Mouse (Mus musculus) thymus, postnatal 4 days (tissue): ENCODE results near the gene Ap2a2.
"Not testable (repeated sequence)": the region's sequence is repeated elsewhere in the genome, so short reads cannot be mapped to it uniquely, and the experiment has no call there.

ENCODE experiments used
- DNase-seq: peaks from one replicate; pipeline ENCODE4 v3.0.0; 2021

Ap2a2 gene

DNA sequence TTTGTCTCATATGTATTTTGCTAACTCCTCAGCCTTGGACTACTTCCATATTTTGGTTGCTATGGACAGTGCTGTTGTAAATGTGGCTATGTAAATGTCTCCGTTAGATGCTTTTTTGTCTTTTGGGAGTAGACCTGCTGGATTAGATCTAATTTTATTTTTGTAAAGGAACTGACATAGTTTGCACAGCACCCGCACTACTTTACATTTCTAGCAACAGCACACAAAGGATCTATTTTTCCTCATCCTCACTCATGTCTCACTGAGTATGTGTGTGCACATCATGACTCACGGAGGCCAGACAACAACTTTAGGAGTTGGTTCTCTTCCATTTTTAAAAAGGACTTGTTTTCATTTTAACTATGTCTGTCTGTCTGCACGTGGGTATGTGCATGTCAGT lies 45.7 kb downstream of the Ap2a2 start:
- DNase-seq: no peak

DNA sequence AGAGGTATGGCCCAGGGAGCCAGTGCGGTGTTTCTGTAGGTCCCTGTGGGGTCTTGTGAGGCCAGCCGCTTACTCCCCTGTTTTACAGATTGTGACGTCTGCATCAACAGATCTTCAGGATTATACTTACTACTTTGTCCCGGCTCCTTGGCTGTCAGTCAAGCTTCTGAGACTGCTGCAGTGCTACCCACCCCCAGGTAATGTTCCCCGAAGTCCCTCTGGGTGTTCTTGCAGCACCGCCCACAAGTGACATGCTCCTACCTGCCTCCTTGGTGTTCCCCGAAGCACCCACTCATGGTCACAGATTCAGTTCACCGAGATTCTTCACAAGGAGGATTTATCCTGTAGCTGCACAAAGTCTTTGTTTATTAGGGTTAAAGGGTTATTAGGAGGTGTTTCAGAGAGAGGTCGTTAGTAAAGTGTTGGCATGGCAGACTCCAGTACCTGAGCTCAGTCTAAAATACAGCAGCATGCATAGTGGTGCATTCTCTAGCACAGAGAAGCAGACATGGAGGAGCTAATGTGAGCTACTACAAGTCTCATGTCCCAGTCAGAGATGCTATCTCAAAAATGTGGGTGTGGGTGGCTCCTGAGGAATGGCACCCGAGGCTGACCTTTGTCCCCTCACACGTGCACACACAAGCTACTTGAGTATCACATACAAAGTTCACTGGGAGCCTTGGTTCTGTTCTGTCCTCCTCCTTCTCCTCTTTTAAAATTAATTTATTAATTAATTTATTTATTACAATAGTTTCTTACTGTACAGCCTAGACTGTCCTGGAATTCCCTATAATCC lies 47.9 kb downstream of the Ap2a2 start:
- no peak for DNase-seq

DNA sequence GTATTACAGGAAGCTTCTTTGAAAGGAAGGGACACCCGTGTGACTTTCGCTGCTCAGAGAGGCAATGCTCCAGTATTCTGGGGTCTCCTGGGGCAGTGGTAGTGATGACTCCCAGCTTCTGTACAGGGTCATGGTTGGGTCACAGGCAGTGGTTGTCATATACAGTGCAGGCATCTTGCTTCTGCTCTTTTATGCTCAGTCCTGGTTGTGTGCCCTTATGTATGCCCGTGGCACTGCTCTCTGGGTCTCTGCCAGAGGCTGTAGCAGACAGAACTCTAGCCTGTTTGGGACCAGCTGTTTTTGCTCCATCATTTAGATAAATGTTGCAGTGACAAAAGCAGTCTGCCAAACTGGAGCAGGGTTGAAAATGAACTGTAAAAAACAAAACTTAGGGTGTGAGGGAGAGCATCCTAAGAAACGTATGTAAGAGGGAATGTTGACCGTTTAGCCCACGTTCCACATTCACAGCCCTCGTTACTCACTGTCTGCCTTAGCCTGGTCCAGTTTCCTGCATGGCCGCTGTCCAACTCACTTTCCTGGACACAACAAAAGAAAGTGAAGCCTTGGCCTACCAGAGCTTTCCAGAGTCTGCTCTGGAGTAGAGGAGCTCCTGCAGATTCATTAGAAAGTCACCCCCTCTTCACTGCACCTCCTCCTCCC lies 49.9 kb downstream of the Ap2a2 start:
- DNase-seq: no peak

DNA sequence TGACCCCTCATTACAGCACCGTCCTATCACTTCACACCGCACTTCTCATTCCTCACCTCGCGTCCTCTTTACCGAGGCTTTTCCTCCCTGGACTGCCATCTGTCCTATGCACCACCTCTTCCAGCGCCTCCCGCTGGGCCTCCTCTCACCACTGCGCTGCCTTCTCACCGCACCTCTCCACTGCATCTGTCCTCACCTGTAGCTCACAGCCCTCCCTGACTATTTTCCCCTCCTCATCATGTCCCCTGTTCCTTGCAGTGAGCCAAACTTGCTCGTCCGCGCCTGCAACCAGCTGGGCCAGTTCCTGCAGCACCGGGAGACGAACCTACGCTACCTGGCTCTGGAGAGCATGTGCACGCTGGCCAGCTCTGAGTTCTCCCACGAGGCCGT lies 50.4 kb downstream of the Ap2a2 start:
- DNase-seq: no peak

DNA sequence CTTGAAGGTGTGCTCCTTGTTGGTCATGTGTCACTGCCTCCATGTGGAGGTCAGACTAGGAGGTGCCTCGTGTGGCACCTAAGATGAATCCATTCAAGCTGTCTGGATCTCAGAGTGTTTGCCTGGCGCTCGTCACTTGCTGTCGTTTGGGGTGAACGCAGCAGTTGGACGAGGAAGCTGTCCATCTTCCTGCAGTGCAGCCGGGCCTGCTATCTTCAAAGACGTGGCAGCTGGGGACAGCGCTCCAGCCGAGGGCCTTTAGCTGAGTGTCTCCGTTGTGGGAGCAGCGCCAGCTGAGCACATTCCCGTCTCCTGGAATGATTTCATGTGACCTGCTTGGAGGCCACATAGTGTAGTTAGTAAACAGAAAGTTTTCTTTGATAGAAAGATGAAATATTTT lies 50.8 kb downstream of the Ap2a2 start:
- DNase-seq: no peak

DNA sequence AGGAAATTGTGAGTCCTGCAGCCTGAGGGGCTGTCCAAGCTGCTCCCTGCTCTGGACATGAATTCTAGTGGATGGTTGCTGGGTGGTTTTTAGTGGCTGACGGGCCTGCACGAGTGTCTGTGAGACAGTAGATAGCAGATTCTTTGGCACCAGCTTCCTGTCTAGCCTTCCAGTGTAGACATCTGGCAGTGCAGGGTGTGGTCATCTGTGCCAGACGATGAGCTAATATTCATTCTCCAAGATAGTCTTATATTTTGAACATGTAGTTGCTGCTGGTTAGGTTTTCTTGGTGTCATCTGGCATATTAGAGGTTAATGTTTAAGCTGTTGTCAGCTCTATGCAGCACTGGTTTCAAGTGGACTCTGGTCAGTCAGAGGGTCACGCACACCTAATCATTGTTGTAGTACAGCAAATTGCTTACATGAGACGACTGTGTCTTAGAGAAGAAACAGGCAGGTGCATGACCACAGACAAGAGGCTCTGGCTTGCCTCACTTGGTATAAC lies 52.4 kb downstream of the Ap2a2 start:
- DNase-seq: no peak

DNA sequence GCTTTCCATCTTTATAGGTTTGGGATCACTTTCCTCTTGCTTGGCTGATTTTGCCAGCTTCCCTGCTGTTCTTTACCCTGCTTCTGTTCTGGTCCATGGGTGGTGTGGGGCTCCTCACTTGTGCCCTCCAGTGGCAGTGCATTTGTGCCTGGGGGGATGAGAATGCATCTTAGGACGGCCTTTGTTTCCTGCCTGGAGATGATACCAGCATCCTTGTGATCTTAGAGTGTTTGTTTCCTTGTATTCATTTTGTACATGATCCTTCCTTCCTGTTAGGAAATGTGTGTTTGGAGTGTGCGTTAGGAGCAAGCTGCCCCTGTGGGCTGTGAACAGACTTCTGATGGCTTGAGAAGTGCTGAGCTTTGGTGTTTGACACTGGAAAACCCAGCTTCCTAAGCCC lies 62.2 kb downstream of the Ap2a2 start:
- DNase-seq: no peak

DNA sequence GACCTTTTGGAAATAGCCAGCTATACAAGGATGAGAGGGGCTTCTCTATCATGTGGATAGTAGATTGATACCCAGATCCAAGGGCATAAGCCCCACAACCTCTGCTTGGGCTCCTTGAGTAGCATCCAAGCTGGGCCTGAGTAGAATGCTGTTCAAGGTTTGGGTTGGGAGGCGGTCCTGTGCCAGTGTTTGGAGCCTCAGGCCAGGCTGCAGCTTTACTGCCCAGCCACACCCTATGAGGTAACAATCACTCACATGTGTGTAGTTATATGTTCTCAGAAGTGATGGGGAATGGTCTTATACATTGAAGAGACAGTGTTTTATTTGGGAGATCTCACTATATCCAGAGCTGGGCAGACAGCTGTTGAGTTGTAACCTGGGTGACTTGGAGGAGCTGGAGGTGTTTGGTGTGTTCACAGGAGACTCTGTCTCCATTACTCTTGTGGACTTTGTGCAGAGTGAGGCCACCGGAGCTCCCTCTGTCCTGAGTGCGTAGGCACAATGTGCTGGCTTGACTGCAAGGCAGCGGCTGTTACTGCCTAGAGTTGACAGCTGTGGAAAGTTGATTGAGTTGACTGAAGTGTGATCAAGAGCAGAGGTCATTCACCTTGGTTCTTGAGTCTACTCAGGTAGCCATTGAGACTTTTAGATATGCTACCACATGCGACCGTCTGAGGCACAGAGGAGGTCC lies 63.3 kb downstream of the Ap2a2 start:
- no peak for DNase-seq

DNA sequence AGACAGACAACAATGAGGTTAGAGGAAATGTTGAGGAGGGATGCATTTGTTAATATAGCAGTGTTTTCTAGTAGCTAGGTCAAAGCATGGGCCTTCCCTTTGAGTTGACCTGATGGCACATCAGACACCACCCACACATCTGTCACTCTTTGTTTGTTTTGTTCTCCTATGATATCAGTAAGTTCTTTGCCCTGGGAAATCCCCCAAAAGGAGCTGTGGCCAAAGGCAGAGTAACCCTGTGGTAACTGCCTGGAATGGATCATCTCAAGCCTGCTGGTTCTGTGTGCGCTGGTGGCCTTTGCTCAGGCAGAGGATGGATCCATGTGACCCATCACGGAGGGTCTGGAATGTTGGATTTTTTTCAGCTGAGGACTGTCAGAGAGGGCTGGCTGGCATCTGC lies 66.0 kb downstream of the Ap2a2 start:
- DNase-seq: no peak

DNA sequence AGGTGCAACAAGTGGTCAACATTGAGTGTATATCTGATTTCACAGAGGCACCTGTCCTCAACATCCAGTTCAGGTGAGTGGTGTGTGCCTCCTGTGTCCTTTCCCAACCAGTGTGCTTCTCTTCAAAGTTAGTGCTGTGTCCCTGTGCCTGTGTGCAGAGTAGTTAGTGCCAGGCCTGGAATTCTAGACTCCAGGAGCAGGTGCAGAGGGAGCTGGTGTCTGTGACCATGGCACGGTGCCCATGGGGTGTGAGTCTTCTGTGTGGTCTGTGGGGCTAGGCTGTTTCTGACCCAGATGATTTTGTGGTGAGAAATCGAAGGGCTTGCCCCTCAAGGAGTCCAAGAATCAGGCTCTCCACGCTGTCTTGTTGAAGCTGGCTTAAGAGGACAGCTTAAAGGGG lies 67.3 kb downstream of the Ap2a2 start:
- no peak for DNase-seq

DNA sequence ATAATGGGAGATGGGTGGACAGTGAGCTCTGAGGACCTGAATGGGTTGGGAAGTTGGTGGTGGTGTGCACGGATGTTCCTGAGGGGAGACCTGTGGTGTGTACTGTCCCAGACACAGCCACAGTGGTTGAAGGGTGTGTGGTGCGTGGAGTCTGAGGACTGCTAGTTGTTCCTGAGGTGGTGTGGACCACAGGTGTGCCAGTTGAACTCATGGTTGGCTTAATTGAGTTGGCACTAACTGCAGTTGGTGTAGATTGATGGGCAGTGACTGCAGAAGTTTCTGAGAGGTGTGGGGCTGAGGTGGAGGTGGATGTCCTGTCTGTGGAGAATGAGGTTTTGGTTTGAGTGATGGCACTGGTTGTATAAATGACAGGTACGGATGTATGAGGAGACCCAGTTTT lies 76.1 kb downstream of the Ap2a2 start:
- DNase-seq: not testable (repeated sequence)

DNA sequence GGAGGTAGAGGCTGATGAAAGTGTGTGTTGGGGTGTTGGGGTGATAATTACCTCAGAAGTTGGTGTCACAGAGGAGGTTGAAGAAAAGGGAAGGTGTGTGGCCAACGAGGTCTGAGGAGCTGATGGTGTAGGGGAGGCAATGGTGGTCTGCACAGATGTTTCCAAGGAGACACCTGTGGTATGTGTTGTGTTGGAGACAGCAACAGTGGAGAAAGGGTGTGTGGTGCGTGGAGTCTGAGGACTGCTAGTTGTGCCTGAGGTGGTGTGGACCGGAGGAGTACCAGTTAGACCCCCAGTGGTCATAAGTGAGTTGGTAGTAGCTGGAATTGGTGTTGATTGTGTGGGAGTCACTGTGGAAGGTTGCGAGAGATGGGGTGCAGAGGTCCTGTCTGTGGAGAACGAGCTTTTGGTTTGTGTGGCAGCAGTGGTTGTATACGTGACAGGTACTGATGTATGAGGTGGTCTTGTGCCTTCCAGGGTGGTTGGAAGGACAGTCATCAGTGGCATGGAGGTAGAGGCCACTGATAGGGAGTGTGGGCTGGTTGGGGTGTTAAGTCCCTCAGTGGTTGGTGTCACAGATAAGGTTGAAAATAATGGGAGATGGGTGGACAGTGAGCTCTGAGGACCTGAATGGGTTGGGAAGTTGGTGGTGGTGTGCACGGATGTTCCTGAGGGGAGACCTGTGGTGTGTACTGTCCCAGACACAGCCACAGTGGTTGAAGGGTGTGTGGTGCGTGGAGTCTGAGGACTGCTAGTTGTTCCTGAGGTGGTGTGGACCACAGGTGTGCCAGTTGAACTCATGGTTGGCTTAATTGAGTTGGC lies 76.8 kb downstream of the Ap2a2 start:
- DNase-seq: not testable (repeated sequence)

DNA sequence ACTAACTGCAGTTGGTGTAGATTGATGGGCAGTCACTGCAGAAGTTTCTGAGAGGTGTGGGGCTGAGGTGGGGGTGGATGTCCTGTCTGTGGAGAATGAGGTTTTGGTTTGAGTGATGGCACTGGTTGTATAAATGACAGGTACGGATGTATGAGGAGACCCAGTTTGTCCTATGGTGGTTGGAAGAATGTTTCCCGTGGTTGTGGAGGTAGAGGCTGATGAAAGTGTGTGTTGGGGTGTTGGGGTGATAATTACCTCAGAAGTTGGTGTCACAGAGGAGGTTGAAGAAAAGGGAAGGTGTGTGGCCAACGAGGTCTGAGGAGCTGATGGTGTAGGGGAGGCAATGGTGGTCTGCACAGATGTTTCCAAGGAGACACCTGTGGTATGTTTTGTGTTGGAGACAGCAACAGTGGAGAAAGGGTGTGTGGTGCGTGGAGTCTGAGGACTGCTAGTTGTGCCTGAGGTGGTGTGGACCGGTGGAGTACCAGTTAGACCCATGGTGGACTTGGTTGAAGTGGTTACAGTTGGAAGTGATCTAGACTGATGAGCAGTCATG lies 77.4 kb downstream of the Ap2a2 start:
- not testable (repeated sequence) for DNase-seq

DNA sequence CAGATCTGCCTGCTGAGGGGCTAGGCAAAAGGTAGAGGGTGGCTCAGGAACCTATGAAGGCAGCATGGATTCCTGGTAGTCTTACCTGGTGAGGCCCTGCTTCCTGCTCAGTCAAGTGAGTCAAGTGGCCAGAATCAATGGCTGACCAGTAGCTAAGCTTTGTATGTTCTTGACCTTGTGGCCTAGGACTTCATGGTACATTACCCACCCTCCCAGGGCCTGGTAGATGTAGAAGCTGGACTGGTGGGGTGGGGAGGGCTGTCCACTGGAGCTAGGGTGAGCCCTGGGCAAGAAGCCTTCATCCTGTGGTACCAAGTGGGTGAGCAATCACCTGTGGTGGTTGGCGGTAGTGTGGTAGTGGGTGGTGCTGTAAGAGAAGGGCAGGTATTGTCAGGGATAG lies 80.4 kb downstream of the Ap2a2 start:
- no peak for DNase-seq

DNA sequence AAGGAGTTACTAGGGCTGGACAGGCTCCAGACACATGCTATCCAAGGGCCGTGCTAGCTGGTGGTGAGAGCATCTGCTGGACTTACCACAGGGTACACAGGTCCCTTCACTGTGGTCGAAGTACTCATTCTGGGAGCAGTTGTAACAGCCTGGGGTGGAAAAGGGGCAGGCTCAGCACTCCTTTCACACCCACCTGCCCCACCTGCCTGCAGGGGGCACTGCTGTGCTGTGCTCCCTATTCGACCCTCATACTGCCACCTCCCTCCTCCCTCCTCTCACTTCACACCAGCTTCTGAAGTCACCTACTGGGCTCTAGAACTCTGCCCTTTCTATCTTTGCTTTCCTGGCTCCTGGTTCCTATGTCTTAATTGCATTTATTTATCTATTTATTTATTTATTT lies 81.2 kb downstream of the Ap2a2 start:
- DNase-seq: peak; percentile 72

DNA sequence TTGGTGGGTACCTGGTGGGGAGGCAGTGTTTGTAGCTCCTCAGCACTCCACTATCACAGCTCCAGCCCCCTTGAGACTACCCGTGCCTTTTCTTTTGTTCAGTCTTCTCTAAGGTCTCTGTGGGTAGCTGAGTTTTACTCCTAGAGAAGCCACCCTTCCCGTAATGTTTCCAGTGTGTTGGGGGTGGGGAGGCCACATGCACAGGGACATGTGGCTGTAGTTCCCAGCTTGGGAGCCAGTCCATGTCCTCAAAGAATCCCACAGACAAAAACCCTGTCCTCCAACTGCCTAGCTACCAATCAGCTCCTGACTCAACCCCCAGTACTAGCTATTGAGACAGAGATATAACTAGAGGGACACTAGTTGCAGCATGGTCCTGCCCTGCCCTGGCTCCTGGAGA lies 85.1 kb downstream of the Ap2a2 start:
- no peak for DNase-seq

DNA sequence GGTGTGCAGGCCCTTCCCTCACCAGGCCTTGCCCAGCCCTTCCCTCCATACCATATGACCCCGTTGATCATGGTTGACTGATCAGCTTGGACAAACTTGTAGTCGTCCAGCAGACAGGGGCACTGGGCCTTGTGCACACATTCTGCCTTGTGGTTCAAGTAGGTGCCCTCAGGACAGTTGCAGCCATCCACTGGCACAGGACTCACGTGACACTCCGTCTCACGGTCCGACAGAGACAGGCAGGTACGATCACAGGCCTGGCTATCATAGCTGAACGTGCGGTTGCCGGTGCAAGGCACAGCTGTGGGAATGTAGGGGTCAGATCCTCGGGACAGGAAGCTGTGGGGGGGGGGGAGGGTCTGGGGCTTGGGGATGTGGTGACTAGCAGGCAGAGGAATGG lies 85.8 kb downstream of the Ap2a2 start:
- DNase-seq: no peak

DNA sequence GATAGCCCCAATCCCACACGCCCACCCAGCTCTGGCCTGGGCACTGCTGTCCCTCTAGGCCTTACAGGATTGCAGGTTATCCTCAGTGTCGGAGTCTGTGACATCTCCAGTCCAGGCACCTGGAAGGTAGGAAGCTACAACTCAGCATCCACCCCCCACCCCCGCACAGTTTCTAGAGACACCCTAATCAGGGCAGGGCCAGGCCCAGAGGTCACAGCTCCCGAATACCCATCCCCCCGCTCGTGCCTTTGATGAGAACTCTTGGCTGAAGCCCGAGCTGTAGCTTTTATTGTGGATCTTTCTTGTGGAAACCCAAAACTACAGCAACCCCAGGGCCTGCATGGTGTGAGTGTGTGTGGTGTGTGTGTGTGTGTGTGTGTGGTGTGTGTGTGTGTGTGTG lies 90.2 kb downstream of the Ap2a2 start:
- no peak for DNase-seq

DNA sequence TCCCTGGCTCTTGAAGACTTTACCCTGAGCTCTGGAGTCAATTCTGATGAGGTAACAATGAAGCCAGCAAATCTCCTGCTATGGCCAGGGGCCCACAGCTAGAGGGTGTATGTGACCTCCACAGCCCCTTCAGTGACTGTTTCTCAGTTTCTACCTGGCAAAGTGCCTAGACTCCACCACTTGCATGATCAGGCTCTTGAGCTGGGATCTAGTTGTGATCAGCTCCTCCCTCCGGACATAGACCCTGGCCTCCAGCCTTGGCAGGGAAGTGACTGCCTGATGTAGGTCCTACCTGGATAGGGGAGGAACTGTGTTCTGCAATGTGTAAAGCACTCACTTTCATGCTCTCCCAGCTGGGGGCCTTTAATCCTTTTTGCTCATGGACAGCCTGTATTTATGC lies 98.4 kb downstream of the Ap2a2 start:
- no peak for DNase-seq

DNA sequence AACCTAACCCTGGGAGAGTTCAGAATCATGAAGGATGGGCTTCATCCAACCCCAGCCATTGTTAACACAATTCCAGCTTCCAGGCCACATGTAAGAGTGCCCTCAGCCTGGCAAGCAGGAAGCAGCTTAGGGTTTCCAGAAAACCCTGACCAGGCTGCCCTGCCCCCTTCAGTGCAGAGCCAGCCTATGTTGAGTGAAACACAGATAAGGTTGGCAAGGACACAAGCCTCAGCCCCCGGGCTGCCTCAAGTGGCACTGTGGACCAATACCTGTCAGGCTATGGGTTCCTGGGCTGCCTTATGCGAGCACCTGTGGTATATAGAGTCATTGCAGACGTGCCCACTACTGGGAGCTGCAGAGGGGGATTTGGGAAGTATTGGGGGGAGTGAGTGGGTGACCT lies 99.5 kb downstream of the Ap2a2 start:
- no peak for DNase-seq

DNA sequence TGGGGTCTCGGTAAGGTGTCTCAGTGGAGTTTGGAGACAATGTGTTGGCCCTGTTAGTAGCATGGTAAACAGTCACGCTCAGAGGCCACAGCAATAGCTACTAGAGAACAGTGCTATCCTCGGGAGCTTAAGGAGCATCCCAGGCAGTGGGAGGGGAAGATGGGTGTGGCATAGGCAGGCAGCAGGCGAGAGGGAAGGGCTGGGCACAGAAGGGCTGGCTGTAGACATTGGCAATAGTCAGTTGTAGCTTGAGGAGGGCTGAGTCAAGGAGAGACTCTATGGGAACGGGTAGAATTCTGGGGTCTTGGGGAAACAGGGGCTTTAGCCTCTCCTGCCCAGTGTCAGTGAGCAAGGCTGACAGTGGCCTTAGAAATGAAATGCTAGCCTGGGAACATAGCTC lies 100.2 kb downstream of the Ap2a2 start:
- no peak for DNase-seq

DNA sequence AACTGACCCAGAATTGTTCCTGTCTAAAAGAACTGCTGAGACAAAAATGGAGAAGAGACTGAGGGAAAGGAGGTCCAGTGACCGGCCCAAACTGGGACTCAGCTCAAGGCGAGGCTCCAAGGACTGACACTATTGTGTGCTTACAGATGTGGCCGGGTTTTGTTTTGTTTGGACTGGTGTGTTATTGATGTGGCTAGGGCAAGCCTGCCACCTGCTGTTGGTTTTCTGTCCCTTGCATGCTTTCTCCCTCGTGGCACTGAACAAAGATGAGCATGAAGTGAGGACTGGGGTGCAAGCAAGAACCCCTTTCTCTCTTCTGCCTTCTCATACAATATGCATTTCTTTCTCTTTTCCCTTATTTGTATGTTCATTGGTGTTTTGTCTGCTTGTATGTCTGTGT lies 104.2 kb downstream of the Ap2a2 start:
- DNase-seq: peak; percentile 67

DNA sequence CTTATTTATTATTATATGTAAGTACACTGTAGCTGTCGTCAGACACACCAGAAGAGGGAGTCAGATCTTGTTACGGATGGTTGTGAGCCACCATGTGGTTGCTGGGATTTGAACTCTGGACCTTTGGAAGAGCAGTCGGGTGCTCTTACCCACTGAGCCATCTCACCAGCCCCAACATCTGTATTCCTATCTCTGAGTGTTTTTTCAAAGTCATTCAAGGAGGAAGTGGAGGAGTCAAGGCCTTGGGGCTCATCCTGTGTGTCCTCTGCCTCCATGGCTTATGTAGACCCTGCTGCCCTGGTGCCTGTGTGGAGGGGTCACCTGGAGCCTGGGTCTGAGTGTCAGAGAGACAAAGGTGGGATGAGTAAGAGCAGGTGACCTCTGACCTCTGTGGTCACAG lies 107.1 kb downstream of the Ap2a2 start:
- not testable (repeated sequence) for DNase-seq
